Mouse (Mus musculus): Measurements from ENCODE around the gene Cavin3.

DNA sequence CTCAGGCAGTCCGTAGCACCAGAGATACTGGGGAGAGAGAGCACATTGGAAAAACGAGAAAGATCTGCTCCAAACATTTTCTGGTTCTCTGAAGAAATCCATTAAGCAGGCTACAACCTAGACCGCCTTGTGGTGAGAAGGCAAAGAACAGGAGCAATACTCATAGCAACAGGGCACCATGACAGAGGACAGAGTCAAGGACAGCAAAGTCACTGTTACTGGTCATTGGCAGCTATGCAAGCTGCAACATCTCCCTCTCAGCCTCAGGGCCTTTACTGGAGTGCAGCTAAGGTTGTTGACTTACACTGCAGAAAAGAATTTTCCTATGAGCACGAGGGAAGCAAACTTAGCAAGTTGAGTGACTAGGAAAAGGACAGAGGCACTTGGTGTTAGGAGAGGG is 25.2 kb upstream of the Cavin3 start:
- no peak for TF ChIP-seq CTCF (IDR thresholded peaks at IDR 0.05; ENCODE audit: extremely low read depth, insufficient read depth, low read length)
- no peak for TF ChIP-seq POLR2A (IDR thresholded peaks at IDR 0.05; ENCODE audit: extremely low read depth, insufficient read depth, low read length)
